Mouse (Mus musculus): ENCODE measurements around the gene Arfgef3. TPM values are rescaled to one million over a fixed set of nuclear protein-coding genes. Genes with fewer than 3 reads are reported as not detected.
A peak's percentile ranks its signal among the peaks of the same experiment; 100 is the strongest.

Arfgef3 gene
- polyA plus RNA-seq, 1 experiment: 0.42 TPM

DNA sequence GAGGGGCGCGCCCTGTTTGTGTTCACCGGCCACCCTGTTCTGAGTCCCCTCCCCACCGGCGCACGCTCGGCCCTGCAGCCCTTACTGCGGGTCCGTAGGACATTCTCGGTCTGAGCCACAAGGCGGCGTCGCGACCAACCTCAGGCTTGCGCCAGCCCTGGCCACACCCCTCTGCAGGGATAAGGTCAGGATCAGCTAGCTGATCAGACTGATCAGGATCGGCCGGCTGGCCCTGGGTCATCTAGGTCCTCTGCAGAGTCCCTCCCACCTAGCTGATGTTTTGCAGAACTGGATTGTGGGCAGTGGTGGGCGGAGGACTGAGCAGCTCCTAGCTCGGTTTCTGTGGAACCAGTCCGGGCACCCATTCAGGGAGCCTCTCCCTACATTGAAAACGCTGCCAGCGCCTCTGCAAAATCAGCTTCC is 197.9 kb downstream of the Arfgef3 start, which contains the start of gene Hebp2:
Gene Hebp2, minus strand, starts transcription at position 264 of the 423 bp plus-strand sequence.
- peak; percentile 47 for TF ChIP-seq POLR2A (IDR thresholded peaks at IDR 0.05; ENCODE audit: low read depth, low read length)
- TF ChIP-seq CTCF (IDR thresholded peaks at IDR 0.05; ENCODE audit: borderline replicate concordance, insufficient read depth, low read length): peak; percentile 86
- Histone ChIP-seq H3K4me1 (ENCODE audit: control insufficient read depth, insufficient read depth, low read length) (no peaks in the 10 kb centered on the region), H3K27ac (ENCODE audit: insufficient read depth, low read length) (no peak within 1 kb of the TSS), H3K4me3 (ENCODE audit: insufficient read depth, low read length) (peak within 1 kb of the TSS; percentile 54)

DNA sequence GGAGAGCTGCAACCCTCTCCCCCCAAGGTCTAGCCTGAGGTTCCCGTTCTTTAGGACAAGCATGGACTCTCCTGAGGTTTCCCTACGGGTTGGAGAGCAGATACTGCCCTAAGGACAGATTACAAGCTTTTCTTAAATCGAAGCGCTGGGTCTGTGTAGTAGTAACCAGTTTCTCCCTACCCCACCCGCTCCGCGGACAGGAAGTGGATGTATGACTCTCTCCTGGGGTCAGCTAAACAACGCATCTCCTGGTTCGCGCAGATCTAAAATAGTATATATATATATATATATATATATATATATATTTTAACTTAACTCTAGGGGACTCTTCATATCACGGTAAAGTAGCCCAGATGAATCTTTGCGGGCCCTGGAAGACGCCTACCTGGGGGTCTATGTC is 198.4 kb downstream of the Arfgef3 start:
- TF ChIP-seq POLR2A (IDR thresholded peaks at IDR 0.05; ENCODE audit: low read depth, low read length) (no peak), CTCF (IDR thresholded peaks at IDR 0.05; ENCODE audit: borderline replicate concordance, insufficient read depth, low read length) (no peak)
- H3K27ac ChIP-seq (ENCODE audit: insufficient read depth, low read length): no peak overlapping the region

DNA sequence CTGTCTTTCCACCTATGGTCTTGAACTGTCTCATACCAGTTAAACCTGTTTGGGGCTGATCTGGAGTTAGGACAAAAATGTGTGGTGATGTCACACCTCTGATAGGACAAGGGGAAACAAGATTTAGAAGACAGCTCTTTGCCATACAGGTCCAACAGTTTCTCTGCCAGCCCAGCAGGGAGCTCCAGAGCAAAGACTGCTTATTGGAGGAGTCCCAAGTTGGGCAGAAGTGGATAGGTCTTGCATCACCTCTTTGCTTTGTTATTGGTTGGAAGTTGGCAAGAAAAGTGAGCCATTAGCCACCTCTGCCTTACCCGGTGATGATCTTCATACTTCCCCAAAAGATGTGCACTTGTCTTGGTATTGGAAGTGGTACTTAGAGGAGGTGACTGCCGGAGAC is 206.9 kb downstream of the Arfgef3 start:
- TF ChIP-seq POLR2A (IDR thresholded peaks at IDR 0.05; ENCODE audit: low read depth, low read length) (no peak), CTCF (IDR thresholded peaks at IDR 0.05; ENCODE audit: borderline replicate concordance, insufficient read depth, low read length) (no peak)

More for the DNA sequence above, 198.4 kb downstream of the Arfgef3 start:
- Histone ChIP-seq H3K4me3 (ENCODE audit: insufficient read depth, low read length) (peak overlapping the region; percentile 54), H3K4me1 (ENCODE audit: control insufficient read depth, insufficient read depth, low read length) (no peaks in the 10 kb centered on the region)

DNA sequence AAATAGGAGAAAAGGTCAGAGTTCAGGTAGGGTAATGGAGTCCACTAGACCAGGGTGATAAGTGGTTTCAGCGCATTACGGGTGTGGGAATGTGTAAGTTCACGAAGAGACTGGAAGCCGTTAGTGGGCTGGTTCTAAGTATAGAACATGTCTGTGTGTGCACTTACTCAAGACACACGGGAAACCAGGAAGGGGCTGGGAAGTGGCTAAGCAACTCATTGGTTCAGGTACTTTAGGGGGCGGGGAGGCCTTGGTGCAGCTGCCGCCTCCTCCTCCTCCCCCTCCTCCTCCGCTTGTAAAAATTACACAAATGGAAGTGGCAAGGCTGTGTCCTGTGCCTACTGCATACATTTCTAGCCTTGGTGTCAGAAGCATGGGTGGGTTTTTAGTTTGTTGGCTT is 211.5 kb downstream of the Arfgef3 start:
- Histone ChIP-seq H3K27ac (ENCODE audit: insufficient read depth, low read length) (no peak overlapping the region), H3K4me1 (ENCODE audit: control insufficient read depth, insufficient read depth, low read length) (no peaks in the 10 kb centered on the region; the same call in 1 of the 2 replicates), H3K4me3 (ENCODE audit: insufficient read depth, low read length) (no peak overlapping the region)
- no peak for TF ChIP-seq POLR2A (IDR thresholded peaks at IDR 0.05; ENCODE audit: low read depth, low read length)

More for the DNA sequence above, 206.9 kb downstream of the Arfgef3 start:
- Histone ChIP-seq H3K27ac (ENCODE audit: insufficient read depth, low read length) (no peak overlapping the region), H3K4me3 (ENCODE audit: insufficient read depth, low read length) (no peak overlapping the region), H3K4me1 (ENCODE audit: control insufficient read depth, insufficient read depth, low read length) (no peaks in the 10 kb centered on the region)

Other genes starting within 250 kb of the Arfgef3 start
- 12.9 and 21.7 TPM in 2 replicates for gene Hebp2, start 197.9 kb downstream of the Arfgef3 start, polyA plus RNA-seq (2011; ENCODE audit: insufficient read length, low read depth, missing spikeins)
- gene Gm4922, start 42.8 kb upstream of the Arfgef3 start, polyA plus RNA-seq (2011; ENCODE audit: insufficient read length, low read depth, missing spikeins): not detected in 2 replicates
- 10.8 and 26.4 TPM in 2 replicates for gene Perp, start 101.1 kb upstream of the Arfgef3 start, polyA plus RNA-seq (2011; ENCODE audit: insufficient read length, low read depth, missing spikeins)